Mouse (Mus musculus) ovary, adult 2 months (tissue): ENCODE measurements around the gene Armcx2. TPM values are rescaled to one million over a fixed set of nuclear protein-coding genes. Genes with fewer than 3 reads are reported as not detected.

Source experiments
- polyA plus RNA-seq: library from polyadenylated mRNA; depleted of rRNA; stranded (reverse); fragments of >200 nt; gene quantifications from 2 replicates; pipeline ENCODE4 v1.2.3, GENCODE M21; 2012; rRNA removed

Gene Armcx2
- polyA plus RNA-seq: 78.0 and 88.6 TPM in 2 replicates

GRCm38 (mm10) chrX:134808755-134809224, at the start of gene Armcx2:
Gene Armcx2, minus strand, starts transcription at chrX:134809221.

GRCm38 (mm10) chrX:134756434-134757292, 52.4 kb downstream of the Armcx2 start, which contains the start of gene Armcx3:
Gene Armcx3, plus strand, starts transcription at chrX:134756595.

Other genes with a start within 250 kb of the Armcx2 start
- 0.07 and 0.26 TPM in 2 replicates for gene Btk, start 225.7 kb downstream of the Armcx2 start, polyA plus RNA-seq
- 119 and 151 TPM in 2 replicates for gene Rpl36a, start 223.6 kb downstream of the Armcx2 start, polyA plus RNA-seq
- gene Gla, start 208.1 kb downstream of the Armcx2 start, polyA plus RNA-seq: 1.5 and 2.1 TPM in 2 replicates
- gene Hnrnph2, start 208.0 kb downstream of the Armcx2 start, polyA plus RNA-seq: 4.6 and 6.8 TPM in 2 replicates
- 1.2 and 1.4 TPM in 2 replicates for gene Armcx4, start 122.7 kb downstream of the Armcx2 start, polyA plus RNA-seq
- gene Armcx1, start 91.3 kb downstream of the Armcx2 start, polyA plus RNA-seq: 3.7 and 4.2 TPM in 2 replicates
- gene Armcx6, start 57.8 kb downstream of the Armcx2 start, polyA plus RNA-seq: 7.6 and 10.4 TPM in 2 replicates
- 4.1 and 4.9 TPM in 2 replicates for gene Armcx3, start 52.6 kb downstream of the Armcx2 start, polyA plus RNA-seq
- gene Nxf2, start 155.5 kb upstream of the Armcx2 start, polyA plus RNA-seq: 0.08 and 0.10 TPM in 2 replicates
- gene Zmat1, start 200.0 kb upstream of the Armcx2 start, polyA plus RNA-seq: 0.35 and 0.67 TPM in 2 replicates